Mouse (Mus musculus): ENCODE measurements around the gene Bdnf. TPM values are rescaled to one million over a fixed set of nuclear protein-coding genes. Genes with fewer than 3 reads are reported as not detected.

The Bdnf gene
- polyA plus RNA-seq, 1 experiment from 2014 or later = 5.4 TPM

DNA sequence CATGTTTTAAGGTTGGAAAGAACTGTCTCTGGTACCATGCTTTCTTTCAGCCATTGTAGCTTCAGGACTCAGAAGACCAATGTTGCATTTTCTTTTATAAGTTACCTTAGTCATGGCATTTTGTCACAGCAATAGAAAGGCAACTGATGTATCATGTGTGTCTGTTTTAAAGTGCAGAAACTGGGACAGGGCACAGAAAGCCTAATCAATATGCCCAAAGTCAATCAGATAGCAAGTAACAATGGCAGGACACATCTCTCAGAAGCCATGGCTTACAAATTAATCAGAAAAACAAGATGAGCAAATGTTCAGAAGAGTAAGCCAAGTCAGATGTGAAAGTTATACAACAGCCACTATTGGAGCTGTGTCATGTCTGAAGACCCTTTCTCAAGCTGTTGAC is 73.9 kb downstream of the Bdnf start:
- Histone ChIP-seq H3K4me3 (no peak overlapping the region), H3K27me3 (no peaks in the 10 kb centered on the region), H3K36me3 (no peaks in the 10 kb centered on the region), H3K9ac (no peak overlapping the region), H3K27ac (no peak overlapping the region), H3K4me1 (no peaks in the 10 kb centered on the region), H3K4me2 (replicated peaks) (no peak overlapping the region), H3K9me3 (no peaks in the 10 kb centered on the region)
- no peak for ATAC-seq (ENCODE audit: insufficient number of reproducible peaks, insufficient read depth, low FRiP score, low TSS enrichment)

DNA sequence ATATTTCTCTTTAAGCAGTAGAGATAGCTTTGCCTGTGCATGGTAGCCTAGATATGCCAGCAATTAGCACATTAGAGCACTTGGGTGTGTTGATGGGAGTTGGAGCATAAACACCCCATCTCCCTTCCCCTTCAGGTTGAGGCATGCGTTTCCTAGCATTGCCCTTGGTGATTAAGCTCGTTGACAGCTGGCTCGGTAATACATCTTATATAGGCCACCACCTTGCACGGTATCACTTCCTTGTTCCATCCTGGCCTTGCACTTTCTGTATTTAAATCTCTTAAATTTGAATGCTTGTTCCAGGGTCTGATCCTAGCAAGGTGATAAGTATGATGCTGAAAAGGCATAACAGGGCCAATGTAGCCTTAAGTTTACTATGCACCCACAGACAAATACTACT is 74.3 kb downstream of the Bdnf start:
- Histone ChIP-seq H3K4me2 (replicated peaks) (no peak overlapping the region), H3K4me1 (no peaks in the 10 kb centered on the region), H3K36me3 (no peaks in the 10 kb centered on the region), H3K27ac (no peak overlapping the region), H3K27me3 (no peaks in the 10 kb centered on the region), H3K9me3 (no peaks in the 10 kb centered on the region), H3K9ac (no peak overlapping the region), H3K4me3 (no peak overlapping the region)
- WGBS = 78% methylated on average over 4 of the region's 4 CpGs
- no peak for ATAC-seq (ENCODE audit: insufficient number of reproducible peaks, insufficient read depth, low FRiP score, low TSS enrichment)

DNA sequence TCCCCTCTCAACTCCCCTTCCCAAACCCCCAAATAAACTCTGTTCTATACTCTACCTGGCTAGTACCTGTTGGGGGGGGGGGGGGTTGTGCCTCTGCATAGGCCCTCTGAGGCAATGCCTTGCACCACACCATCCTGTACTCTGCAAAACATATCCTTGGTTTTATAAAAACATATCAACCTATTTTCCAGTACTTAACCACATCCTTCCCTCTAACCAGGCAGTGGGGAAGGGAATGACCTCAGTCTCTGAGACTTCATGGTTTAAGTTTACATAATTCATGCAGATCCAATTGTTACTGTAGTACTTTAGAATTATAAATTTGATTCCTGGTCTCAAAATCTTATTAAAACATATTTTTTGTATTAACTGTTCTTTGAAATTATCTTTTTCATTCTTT is 75.5 kb downstream of the Bdnf start:
- Histone ChIP-seq H3K9ac (no peak overlapping the region), H3K9me3 (no peaks in the 10 kb centered on the region), H3K27ac (no peak overlapping the region), H3K36me3 (no peaks in the 10 kb centered on the region), H3K27me3 (no peaks in the 10 kb centered on the region), H3K4me3 (no peak overlapping the region), H3K4me1 (no peaks in the 10 kb centered on the region), H3K4me2 (replicated peaks) (no peak overlapping the region)
- ATAC-seq (ENCODE audit: insufficient number of reproducible peaks, insufficient read depth, low FRiP score, low TSS enrichment) = no peak

DNA sequence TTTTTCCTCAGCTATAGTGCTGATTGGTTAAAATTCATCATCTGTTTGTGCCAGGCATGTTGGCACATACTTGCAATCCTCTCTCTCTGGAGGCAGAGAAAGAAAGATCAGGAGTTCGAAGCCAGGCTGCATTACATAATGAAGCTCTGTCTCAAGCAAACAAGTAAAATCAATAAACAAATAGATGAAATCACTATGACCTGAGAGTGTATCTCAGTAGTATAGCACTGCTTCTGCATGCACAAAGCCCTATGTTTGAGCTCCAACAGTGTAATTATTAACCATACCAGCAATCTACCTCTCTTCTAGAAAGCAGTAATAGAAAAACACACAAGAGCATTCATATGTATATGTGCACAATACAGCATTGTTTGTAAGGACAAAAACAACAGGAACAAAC is 76.0 kb downstream of the Bdnf start:
- Histone ChIP-seq H3K4me3 (no peak overlapping the region), H3K27me3 (no peaks in the 10 kb centered on the region), H3K36me3 (no peaks in the 10 kb centered on the region), H3K27ac (no peak overlapping the region), H3K9me3 (no peaks in the 10 kb centered on the region), H3K9ac (no peak overlapping the region), H3K4me2 (replicated peaks) (no peak overlapping the region), H3K4me1 (no peaks in the 10 kb centered on the region)
- ATAC-seq (ENCODE audit: insufficient number of reproducible peaks, insufficient read depth, low FRiP score, low TSS enrichment) = no peak
- 83% methylated on average over 1 of the region's 1 CpGs for WGBS

DNA sequence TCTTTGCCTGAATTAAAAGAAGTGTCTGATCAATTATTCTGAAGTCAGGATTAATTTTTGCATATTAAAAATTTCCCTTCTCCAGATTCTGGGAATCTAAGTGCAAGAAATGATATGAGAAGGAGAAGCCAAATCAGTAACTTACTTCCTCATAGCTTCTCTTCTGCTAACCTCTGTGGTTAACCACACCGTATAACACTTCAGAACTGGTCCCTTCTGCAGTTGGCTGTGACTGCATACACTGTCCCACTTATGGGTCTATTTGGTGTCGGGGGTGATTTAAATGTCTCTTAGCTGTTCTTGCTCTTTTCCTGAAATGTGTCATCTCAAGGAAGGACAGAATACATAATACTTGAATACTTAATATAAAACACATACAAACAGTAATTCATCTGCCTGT is 81.8 kb downstream of the Bdnf start:
- WGBS = 77% methylated on average over 2 of the region's 2 CpGs
- H3K4me2 ChIP-seq (replicated peaks) = no peak overlapping the region
- no peaks in the 10 kb centered on the region for H3K4me1 ChIP-seq
- H3K9ac ChIP-seq = no peak overlapping the region
- no peaks in the 10 kb centered on the region for H3K36me3 ChIP-seq
- H3K27ac ChIP-seq = no peak overlapping the region
- H3K9me3 ChIP-seq = no peaks in the 10 kb centered on the region
- H3K4me3 ChIP-seq = no peak overlapping the region
- H3K27me3 ChIP-seq = no peaks in the 10 kb centered on the region
- no peak for ATAC-seq (ENCODE audit: insufficient number of reproducible peaks, insufficient read depth, low FRiP score, low TSS enrichment)

DNA sequence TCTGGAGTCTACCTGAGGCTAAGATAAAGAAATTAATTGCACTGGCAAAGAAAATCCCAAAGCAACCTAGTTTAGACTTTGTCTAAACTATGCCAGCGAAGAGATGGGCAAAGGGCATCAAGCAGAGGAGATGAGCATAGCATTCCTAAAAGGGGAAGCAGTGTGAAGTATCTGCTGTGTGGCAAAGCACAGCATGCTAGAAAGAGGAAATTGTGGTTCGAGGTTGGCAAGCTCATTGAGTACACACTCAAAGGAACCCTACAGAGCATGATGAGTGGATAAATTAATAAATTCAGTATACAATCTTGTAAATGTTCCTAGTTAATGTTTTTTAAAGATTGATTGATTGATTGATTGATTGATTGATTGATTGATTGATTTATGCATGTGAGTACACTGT is 92.3 kb downstream of the Bdnf start:
- H3K4me1 ChIP-seq = no peaks in the 10 kb centered on the region
- 81% methylated on average over 2 of the region's 2 CpGs for WGBS
- no peaks in the 10 kb centered on the region for H3K9me3 ChIP-seq
- H3K36me3 ChIP-seq = no peaks in the 10 kb centered on the region
- no peak overlapping the region for H3K4me2 ChIP-seq (replicated peaks)
- no peak for ATAC-seq (ENCODE audit: insufficient number of reproducible peaks, insufficient read depth, low FRiP score, low TSS enrichment)
- H3K4me3 ChIP-seq = no peak overlapping the region
- no peak overlapping the region for H3K27ac ChIP-seq
- H3K27me3 ChIP-seq = no peaks in the 10 kb centered on the region
- H3K9ac ChIP-seq = no peak overlapping the region

DNA sequence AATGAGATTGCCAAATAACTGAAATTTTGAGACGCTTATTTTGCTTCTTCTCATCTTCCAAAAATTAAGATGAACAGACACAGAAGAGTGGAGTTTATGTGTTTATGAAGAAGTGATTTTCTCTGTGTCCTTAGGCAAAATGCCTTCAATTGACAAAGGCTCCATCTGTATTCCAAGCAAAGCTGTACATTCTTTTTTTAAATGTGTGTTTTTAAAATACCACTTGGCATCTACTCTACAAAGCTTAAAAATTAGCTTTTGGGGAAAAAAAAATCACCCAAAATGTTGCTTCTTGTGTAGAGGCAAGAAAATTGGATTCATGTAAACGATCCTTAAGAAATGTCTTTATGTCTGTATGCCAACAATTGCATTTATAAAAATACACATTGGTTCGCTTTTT is 94.3 kb downstream of the Bdnf start:
- Histone ChIP-seq H3K4me2 (replicated peaks) (no peak overlapping the region), H3K9ac (no peak overlapping the region), H3K9me3 (no peaks in the 10 kb centered on the region), H3K27ac (no peak overlapping the region), H3K27me3 (no peaks in the 10 kb centered on the region), H3K36me3 (no peaks in the 10 kb centered on the region), H3K4me3 (no peak overlapping the region), H3K4me1 (no peaks in the 10 kb centered on the region)
- no peak for ATAC-seq (ENCODE audit: insufficient number of reproducible peaks, insufficient read depth, low FRiP score, low TSS enrichment)
- 85% methylated on average over 3 of the region's 3 CpGs for WGBS

DNA sequence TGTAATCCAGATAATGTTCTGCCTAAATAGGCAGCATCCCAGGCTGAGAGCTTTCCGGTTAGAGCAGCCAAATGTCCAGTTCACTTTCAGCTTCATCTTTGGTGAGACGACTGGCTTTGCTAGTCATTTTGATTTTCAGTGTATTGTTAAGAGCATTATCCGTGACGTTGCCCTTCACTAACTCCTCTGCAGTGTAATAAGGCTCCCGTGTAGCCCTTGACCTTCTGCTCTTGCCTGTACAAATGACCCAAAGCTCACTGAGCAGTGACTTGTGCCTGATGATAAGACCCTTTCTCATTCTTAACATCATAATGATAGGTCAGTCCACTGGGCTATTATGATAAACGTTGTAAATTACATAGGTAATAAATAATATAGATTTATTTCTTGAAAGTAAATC is 101.9 kb downstream of the Bdnf start:
- H3K9ac ChIP-seq = no peak overlapping the region
- no peak overlapping the region for H3K4me2 ChIP-seq (replicated peaks)
- no peaks in the 10 kb centered on the region for H3K4me1 ChIP-seq
- no peak for ATAC-seq (ENCODE audit: insufficient number of reproducible peaks, insufficient read depth, low FRiP score, low TSS enrichment)
- WGBS = 76% methylated on average over 6 of the region's 6 CpGs
- H3K9me3 ChIP-seq = no peaks in the 10 kb centered on the region
- H3K27ac ChIP-seq = no peak overlapping the region
- H3K4me3 ChIP-seq = no peak overlapping the region
- H3K27me3 ChIP-seq = no peaks in the 10 kb centered on the region
- no peaks in the 10 kb centered on the region for H3K36me3 ChIP-seq

Other genes with a start within 250 kb of the Bdnf start
- gene Lin7c, start 216.2 kb downstream of the Bdnf start, polyA plus RNA-seq (2016; fragmentation: Nextera tagmentation; extraction: Ambion mirVana) = 68.0 and 70.2 TPM in 2 replicates
- 18.6 and 22.3 TPM in 2 replicates for gene Lgr4, start 242.9 kb downstream of the Bdnf start, polyA plus RNA-seq (2016; fragmentation: Nextera tagmentation; extraction: Ambion mirVana)

Data from embryonic facial prominence, embryonic 12.5 days (tissue).